Mouse (Mus musculus) neutrophil, adult 59 days (primary cell): Measurements from ENCODE around the gene Qrfpr. TPM values are rescaled to one million over a fixed set of nuclear protein-coding genes. Genes with fewer than 3 reads are reported as not detected.

Experiments used
- total RNA-seq, 2 experiments: library from RNA; stranded (reverse); gene quantifications; 1 replicate in 1 of 2; 2 replicates in 1 of 2; pipeline ENCODE4 v1.2.4; 2023

Qrfpr gene
- not detected for total RNA-seq

DNA sequence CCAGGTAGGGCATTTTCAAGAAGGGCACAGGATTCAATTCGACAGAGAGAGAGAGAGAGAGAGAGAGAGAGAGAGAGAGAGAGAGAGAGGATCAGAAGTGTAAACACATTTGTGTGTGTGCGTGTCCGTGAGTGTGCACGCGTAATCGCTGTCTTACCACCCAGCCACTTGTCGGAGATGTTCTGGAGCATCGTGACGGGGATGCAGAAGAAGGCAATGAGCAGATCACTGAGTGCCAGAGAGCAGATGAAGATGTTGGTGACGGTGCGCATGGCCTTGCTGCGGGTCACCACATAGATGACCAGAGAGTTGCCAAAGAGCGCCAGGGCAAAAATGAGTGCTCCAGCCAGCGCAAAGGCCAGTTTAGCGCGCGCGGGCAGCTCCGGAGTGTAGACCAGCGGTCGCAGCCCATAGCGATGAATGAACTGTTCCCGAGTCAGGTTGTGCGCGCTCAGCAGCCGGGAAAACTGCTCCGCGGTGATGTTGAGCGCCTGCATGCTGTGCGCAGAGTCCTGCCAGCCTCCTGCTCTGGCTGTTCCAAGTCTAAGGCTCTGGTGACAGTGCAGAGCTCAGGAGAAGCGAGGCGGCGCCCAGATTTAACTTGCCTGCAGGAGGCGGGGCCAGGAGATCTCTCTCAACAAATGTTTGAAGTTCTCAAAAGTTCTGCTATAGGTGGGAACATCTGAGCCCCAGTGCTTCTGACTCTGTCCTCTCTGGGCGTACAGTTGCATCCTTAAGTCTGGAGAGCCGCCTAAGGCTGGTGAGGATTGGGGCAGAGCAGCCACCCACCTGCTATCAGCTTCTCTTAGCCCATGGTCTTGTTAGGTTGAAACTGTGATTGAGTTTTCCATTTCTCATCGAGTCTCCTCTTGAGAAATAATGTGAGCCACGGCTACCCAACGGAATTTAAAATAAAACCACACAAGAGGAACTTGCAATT, at the start of gene Qrfpr:
TSS of gene Qrfpr (minus strand) at position 571 of the 940 bp plus-strand sequence.

DNA sequence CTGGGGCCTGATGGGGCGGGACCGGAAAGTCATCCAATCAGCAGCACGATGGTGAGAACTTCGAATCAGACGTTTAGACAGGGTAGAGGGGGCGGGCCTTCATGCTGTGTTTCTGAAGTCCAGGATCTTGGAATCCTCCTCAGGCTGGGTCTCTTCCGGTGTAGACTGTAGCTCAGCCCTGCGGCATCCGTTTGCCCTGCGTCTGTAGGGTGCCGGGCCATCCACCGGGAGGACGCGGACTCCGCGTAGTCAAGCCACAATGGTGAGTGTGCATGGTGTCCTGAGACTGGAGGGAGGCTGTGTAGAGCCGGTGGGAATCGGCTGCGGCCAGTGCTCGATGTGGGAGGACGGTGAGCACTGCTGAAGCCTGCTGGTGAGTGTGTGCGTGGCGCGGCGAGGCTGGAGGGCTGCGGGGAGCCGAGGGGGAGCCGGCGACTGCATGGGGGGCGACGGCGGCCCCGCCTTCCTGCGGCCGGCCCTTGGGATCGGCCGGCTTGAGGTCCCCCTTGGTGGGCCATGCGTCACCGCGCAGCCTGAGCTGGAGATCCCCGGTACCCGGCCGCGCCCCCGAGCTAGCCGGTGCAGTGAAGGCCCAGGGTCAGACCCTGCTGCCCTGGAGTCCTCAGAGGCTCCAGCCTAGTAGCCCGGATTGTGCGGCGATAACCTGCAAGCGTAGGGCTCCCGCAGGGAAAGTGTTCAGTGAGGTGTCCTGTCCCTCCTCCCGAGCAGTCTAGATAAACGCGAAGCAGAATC, 71.0 kb downstream of the Qrfpr start, which contains the start of gene D3Ertd254e:
TSS of gene D3Ertd254e (plus strand) at position 84 of the 753 bp plus-strand sequence.

Other genes with a start within 250 kb of the Qrfpr start
- 10 to 100 TPM in 1 of 2 experiments, 1 to 10 TPM in 1; 6.2 to 12.0 TPM for gene Mccc1, start 221.6 kb downstream of the Qrfpr start, total RNA-seq
- gene Ccdc144b, start 168.8 kb downstream of the Qrfpr start, total RNA-seq, result not detected
- 10 to 100 TPM; 16.2 to 18.8 TPM for gene Acad9, start 156.3 kb downstream of the Qrfpr start, total RNA-seq
- gene D3Ertd254e, start 71.3 kb downstream of the Qrfpr start, total RNA-seq, result 1 to 10 TPM in 1 of 2 experiments, under 1 TPM in 1; 0.98 to 3.5 TPM